Comparison of ENCODE assay signal across 35 mouse cellular contexts in the genomic region with DNA sequence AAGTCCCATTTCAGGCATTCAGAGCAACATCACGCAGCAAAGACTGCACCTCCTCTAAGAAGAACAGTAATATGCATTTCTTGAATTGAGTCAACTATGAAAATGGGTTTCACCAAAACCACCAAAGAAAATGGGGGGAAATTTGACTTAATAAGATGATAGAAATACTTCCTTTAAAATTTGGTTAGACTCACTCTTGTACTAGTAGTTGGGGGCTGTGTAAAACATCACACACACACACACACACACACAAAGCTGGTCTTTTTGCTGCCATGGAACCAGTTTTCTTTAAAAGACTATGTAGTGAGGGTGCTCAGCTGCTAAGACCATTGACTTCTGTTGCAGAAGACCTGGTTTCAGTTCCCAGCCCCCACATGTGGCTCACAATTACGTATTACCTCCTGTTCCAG. TPM values are rescaled to one million over a fixed set of nuclear protein-coding genes. Genes with fewer than 3 reads are reported as not detected.
"Had no signal": no experiment of that assay in that cellular context is flagged by ENCODE, and none has a peak within 500 bp of the region (broad histone marks: within the 10 kb centered on the region; RNA-seq: fewer than 3 reads in every experiment).

No protein-coding gene starts in this region.

- H3K4me3 ChIP-seq: gastrocnemius, adult 2 months; heart, adult 2 months; heart, embryonic 13.5 days; heart, embryonic 15.5 days; hindbrain, embryonic 13.5 days; hindbrain, embryonic 15.5 days; layer of hippocampus, adult 2 months; left cerebral cortex, adult 2 months; limb, embryonic 10.5 days; limb, embryonic 12.5 days; liver, embryonic 13.5 days; liver, embryonic 15.5 days had no signal

- H3K27me3 ChIP-seq: heart, embryonic 13.5 days; heart, embryonic 15.5 days; hindbrain, embryonic 13.5 days; hindbrain, embryonic 15.5 days; limb, embryonic 12.5 days; liver, embryonic 13.5 days; liver, embryonic 15.5 days had no signal

- H3K36me3 ChIP-seq: heart, embryonic 13.5 days; heart, embryonic 15.5 days; hindbrain, embryonic 13.5 days; hindbrain, embryonic 15.5 days; limb, embryonic 10.5 days; limb, embryonic 12.5 days; liver, embryonic 13.5 days; liver, embryonic 15.5 days had no signal

- H3K27ac ChIP-seq: gastrocnemius, adult 2 months; heart, adult 2 months; heart, embryonic 13.5 days; heart, embryonic 15.5 days; hindbrain, embryonic 13.5 days; hindbrain, embryonic 15.5 days; hindbrain, postnatal 0 days; layer of hippocampus, adult 2 months; left cerebral cortex, adult 2 months; limb, embryonic 10.5 days; limb, embryonic 12.5 days; liver, embryonic 13.5 days; liver, embryonic 15.5 days had no signal

- H3K4me2 ChIP-seq: heart, embryonic 11.5 days; heart, embryonic 13.5 days; heart, embryonic 15.5 days; hindbrain, embryonic 13.5 days; hindbrain, embryonic 15.5 days; limb, embryonic 12.5 days; liver, embryonic 11.5 days; liver, embryonic 13.5 days; liver, embryonic 15.5 days had no signal

- DNase-seq: gastrocnemius, adult 2 months; gastrocnemius, postnatal 10 days; gastrocnemius, postnatal 36 days; heart, adult 11 months; heart, adult 2 months; heart, postnatal 14 days; heart, postnatal 36 days; kidney, adult 11 months; kidney, adult 8-10 months; kidney, postnatal 10 days; kidney, postnatal 25 days; kidney, postnatal 4 days; liver; liver, embryonic 13.5 days had no signal

- H3K4me1 ChIP-seq: heart, embryonic 15.5 days; hindbrain, embryonic 15.5 days; limb, embryonic 10.5 days; limb, embryonic 12.5 days; liver, embryonic 13.5 days; liver, embryonic 15.5 days had no signal

- H3K9me3 ChIP-seq: heart, embryonic 13.5 days; heart, embryonic 15.5 days; hindbrain, embryonic 13.5 days; hindbrain, embryonic 15.5 days; limb, embryonic 10.5 days; limb, embryonic 12.5 days; liver, embryonic 13.5 days; liver, embryonic 15.5 days had no signal

- H3K9ac ChIP-seq: heart, embryonic 13.5 days; heart, embryonic 15.5 days; hindbrain, embryonic 13.5 days; hindbrain, embryonic 15.5 days; limb, embryonic 12.5 days; liver, embryonic 13.5 days; liver, embryonic 15.5 days had no signal

RNA-seq across cellular contexts. Expression of a gene that starts 12.7 kb away (rescaled TPM):
- total RNA-seq: gastrocnemius, adult 2 months; gastrocnemius, postnatal 10 days; gastrocnemius, postnatal 36 days; heart, adult 2 months; heart, postnatal 14 days; heart, postnatal 36 days; layer of hippocampus, adult 2 months; left cerebral cortex, postnatal 36 days had no signal
- polyA plus RNA-seq: heart, adult 2 months; heart, embryonic 11.5 days; heart, postnatal 0 days; intestine, embryonic 14.5 days; kidney, embryonic 14.5 days; limb, embryonic 10.5 days; limb, embryonic 12.5 days; liver, embryonic 11.5 days had no signal

RNA-seq across cellular contexts. Expression of a gene that starts 43.1 kb away (rescaled TPM):
- total RNA-seq: gastrocnemius, adult 2 months; gastrocnemius, postnatal 10 days; gastrocnemius, postnatal 36 days; heart, adult 2 months; heart, postnatal 14 days; heart, postnatal 36 days; hematopoietic stem cell, adult 5-6 weeks had no signal
- polyA plus RNA-seq: heart, embryonic 11.5 days; heart, embryonic 13.5 days; heart, embryonic 15.5 days; heart, postnatal 0 days; hindbrain, embryonic 11.5 days; intestine, embryonic 14.5 days; intestine, embryonic 16.5 days; kidney, embryonic 16.5 days; limb, embryonic 10.5 days; limb, embryonic 12.5 days; limb, embryonic 14.5 days; liver, embryonic 11.5 days had no signal

RNA-seq across cellular contexts. Expression of a gene that starts 45.2 kb away (rescaled TPM):
- total RNA-seq: gastrocnemius, postnatal 10 days; gastrocnemius, postnatal 36 days; heart, adult 2 months; heart, postnatal 14 days; heart, postnatal 36 days; hematopoietic stem cell, adult 5-6 weeks had no signal
- polyA plus RNA-seq: heart, adult 2 months; heart, embryonic 11.5 days; heart, embryonic 13.5 days; heart, postnatal 0 days; limb, embryonic 10.5 days; limb, embryonic 12.5 days; liver, embryonic 11.5 days; liver, embryonic 13.5 days; liver, embryonic 15.5 days had no signal
